Mouse (Mus musculus): ENCODE measurements around the gene 3425401B19Rik. TPM values are rescaled to one million over a fixed set of nuclear protein-coding genes. Genes with fewer than 3 reads are reported as not detected.

Gene 3425401B19Rik
- polyA plus RNA-seq, 1 experiment = 0.08 TPM

DNA sequence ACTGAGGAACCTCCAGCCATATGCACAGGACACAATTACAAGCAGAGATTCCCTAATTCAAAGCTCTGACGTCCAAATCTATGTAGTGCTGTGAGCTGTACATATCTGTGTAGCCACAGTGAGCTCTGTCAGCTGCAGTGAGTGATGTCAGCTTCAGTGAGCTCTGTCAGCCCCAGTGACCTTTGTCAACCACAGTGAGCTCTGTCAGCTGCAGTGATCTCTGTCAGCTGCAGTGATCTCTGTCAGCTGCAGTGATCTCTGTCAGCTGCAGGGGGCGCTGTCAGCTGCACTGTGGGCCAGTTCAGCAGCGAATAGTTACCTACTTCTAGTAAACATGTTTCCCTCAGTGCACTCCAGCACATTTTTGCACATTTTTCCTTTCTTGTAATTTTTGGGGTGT lies 75.7 kb downstream of the 3425401B19Rik start:
- DNase-seq = peak; percentile 18 to 31
- Histone ChIP-seq H3K27me3 (ENCODE audit: control insufficient read depth, insufficient read depth, low read length) (no peaks in the 10 kb centered on the region), H3K4me3 (replicated peaks; ENCODE audit: insufficient read depth, low read depth, low read length) (no peak overlapping the region), H3K27ac (ENCODE audit: insufficient read depth, low read length) (no peak overlapping the region), H3K4me1 (ENCODE audit: control insufficient read depth, insufficient read depth, low read length) (peaks cover 6% of the 10 kb centered on the region; the same call in 1 of the 2 replicates)
- 36% methylated on average over 3 of the region's 3 CpGs for WGBS
- no peak for TF ChIP-seq POLR2A (IDR thresholded peaks at IDR 0.05; ENCODE audit: borderline replicate concordance, insufficient read depth, low read length)
- peak; percentile 60 for TF ChIP-seq CTCF (IDR thresholded peaks at IDR 0.05; ENCODE audit: borderline replicate concordance, insufficient read depth, low read depth, low read length)

Other genes starting within 250 kb of the 3425401B19Rik start
- gene Slc18a3, start 220.4 kb downstream of the 3425401B19Rik start, polyA plus RNA-seq (2012; rRNA removed) = 11.7 and 14.3 TPM in 2 replicates
- gene Chat, start 219.3 kb downstream of the 3425401B19Rik start, polyA plus RNA-seq (2012; rRNA removed) = 6.8 and 7.8 TPM in 2 replicates
- 8.8 and 9.7 TPM in 2 replicates for gene Ercc6, start 171.8 kb downstream of the 3425401B19Rik start, polyA plus RNA-seq (2012; rRNA removed)
- gene Prrxl1, start 85.9 kb downstream of the 3425401B19Rik start, polyA plus RNA-seq (2012; rRNA removed) = 1.2 and 1.5 TPM in 2 replicates
- gene Tmem273, start 100.7 kb upstream of the 3425401B19Rik start, polyA plus RNA-seq (2012; rRNA removed) = 0.54 and 0.59 TPM in 2 replicates
- not detected in 2 replicates for gene Fam170b, start 148.7 kb upstream of the 3425401B19Rik start, polyA plus RNA-seq (2012; rRNA removed)
- gene Vstm4, start 171.5 kb upstream of the 3425401B19Rik start, polyA plus RNA-seq (2012; rRNA removed) = 5.5 and 7.1 TPM in 2 replicates